Mouse (Mus musculus): ENCODE results near the gene Ppp1r1a.

Ppp1r1a gene

GRCm38 (mm10) chr15:103514914-103515313, 22.9 kb downstream of the Ppp1r1a start:
- DNase-seq (ENCODE audit: low read depth, low spot score): peak; percentile 44

- peak; percentile 94 for DNase-seq (ENCODE audit: low read depth, low spot score)
Measured at GRCm38 (mm10) chr15:103514119-103514518, 23.7 kb downstream of the Ppp1r1a start.

DNA sequence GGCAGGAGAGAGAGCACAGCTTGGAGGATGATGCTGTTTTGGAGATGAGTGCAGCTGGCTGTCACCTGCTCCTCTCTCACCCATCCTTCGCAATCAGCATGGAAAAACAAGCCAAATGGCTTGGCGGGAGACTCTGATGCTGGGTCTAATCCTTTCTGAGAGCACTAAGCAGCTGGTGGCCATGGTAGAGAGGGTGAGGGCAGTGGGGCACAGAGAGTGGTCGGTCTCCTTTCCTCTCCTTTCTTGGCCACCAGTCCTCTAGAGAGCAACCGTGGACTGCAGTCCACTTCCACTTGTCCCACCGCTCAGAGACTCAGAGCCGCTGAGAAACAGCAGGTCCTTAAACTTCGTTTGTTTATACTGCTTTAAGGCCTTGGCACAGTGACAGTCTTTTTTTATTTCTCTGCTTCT, 24.2 kb downstream of the Ppp1r1a start:
- no peak for DNase-seq (ENCODE audit: low read depth, low spot score)

DNA sequence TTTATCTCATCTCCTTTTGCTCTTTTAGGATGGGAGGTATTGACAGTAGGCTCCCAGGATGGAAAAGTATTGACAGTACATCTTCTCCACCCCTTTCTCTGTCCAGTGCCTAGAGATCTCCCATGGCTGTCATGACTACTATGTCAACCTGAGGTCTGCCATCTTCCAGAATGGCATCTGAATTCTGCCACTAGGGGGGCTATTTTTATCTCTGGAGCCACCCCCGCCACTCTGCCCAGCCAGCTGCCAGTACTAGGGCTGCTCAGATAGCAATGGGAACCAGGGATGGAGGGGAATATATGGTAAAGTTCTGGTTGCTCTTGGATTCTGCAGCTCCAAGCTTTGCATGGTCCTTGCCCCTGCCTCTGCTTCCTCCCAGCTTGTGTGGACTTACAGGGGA, 26.2 kb downstream of the Ppp1r1a start:
- no peak for DNase-seq (ENCODE audit: low read depth, low spot score)

- no peak for DNase-seq (ENCODE audit: low read depth, low spot score)
Measured at GRCm38 (mm10) chr15:103509317-103509716, 28.5 kb downstream of the Ppp1r1a start.

DNA sequence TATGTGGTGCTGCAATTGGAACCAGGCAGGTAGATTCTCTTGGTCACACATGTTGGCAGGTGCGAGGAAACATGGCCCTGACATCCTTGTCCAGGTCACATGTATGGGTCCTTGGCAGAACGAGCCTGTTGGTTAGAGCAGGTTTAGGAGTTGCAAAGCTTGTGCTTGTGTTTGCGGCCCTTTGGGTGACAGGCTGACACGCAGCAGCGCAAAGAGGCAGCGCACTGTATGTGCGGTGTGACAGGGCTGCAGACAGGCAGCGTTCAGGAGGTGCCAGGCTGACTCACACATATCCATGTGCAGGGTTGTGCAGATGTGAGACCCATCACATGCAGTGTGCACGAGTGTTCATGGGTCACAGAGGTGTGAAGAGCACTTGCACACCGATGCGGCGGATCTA, 34.1 kb downstream of the Ppp1r1a start:
- peak; percentile 31 for DNase-seq (ENCODE audit: low read depth, low spot score)

DNA sequence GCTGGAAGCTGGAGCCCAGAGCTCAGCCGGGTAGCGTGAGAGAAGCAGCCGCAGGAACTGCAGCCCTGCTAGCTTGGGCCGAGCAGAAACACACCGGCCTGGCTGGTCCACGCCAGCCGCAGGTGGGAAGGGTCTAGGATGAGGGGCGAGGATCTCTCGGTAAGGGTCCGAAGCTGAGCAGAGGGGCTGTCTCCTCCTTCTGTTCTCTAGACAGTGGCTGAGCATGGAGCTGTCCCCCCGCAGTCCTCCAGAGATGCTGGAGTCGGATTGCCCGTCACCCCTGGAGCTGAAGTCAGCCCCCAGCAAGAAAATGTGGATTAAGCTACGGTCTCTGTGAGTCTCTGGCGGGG, 34.6 kb downstream of the Ppp1r1a start:
- peak; percentile 49 for DNase-seq (ENCODE audit: low read depth, low spot score)

- peak; percentile 59 for DNase-seq (ENCODE audit: low read depth, low spot score)
Measured at GRCm38 (mm10) chr15:103502435-103503250, 35.2 kb downstream of the Ppp1r1a start, which contains the start of gene Pde1b. Pde1b (plus strand) TSS chr15:103503034.

DNA sequence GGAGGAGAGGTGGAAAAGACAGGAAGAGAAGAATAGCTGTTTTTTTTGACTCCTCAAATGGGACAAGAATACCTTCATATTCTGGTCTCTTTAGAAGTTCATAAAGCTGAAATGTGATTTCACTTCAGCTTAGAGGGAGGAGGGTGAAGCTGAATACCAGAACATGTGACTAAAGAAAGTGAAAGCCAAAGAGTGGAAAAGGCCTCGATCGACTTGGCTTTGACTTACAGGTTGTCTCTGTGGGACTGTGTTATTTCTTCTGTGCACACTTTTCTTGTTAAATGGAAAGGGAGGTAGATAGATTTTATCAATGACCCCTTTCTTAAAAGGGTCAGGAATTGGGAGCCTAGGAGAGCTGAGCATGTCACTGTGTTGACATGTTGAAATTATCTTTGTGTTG, 36.6 kb downstream of the Ppp1r1a start:
- no peak for DNase-seq (ENCODE audit: low read depth, low spot score)

DNA sequence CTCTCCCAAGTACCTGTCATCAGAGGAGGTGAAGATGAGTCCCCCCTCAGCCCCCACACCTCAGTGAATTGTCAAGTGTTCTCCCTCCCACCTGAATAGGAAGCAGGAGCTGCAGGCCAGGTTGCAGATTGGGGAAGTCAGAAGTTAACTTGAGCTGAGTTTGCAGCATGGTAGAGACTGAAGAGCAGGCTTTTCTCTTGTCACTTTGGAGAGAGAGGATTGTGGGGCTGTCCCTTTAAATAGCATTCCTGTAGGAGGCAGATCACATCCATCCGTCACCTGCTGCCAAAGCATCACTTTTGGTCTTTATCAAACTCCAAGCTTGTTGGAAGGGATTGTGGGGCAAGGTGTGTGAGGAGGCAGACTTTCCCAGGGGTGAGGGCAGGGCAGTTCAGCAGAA, 37.1 kb downstream of the Ppp1r1a start:
- no peak for DNase-seq (ENCODE audit: low read depth, low spot score)

GRCm38 (mm10) chr15:103498157-103498556, 39.6 kb downstream of the Ppp1r1a start:
- DNase-seq (ENCODE audit: low read depth, low spot score): no peak

DNA sequence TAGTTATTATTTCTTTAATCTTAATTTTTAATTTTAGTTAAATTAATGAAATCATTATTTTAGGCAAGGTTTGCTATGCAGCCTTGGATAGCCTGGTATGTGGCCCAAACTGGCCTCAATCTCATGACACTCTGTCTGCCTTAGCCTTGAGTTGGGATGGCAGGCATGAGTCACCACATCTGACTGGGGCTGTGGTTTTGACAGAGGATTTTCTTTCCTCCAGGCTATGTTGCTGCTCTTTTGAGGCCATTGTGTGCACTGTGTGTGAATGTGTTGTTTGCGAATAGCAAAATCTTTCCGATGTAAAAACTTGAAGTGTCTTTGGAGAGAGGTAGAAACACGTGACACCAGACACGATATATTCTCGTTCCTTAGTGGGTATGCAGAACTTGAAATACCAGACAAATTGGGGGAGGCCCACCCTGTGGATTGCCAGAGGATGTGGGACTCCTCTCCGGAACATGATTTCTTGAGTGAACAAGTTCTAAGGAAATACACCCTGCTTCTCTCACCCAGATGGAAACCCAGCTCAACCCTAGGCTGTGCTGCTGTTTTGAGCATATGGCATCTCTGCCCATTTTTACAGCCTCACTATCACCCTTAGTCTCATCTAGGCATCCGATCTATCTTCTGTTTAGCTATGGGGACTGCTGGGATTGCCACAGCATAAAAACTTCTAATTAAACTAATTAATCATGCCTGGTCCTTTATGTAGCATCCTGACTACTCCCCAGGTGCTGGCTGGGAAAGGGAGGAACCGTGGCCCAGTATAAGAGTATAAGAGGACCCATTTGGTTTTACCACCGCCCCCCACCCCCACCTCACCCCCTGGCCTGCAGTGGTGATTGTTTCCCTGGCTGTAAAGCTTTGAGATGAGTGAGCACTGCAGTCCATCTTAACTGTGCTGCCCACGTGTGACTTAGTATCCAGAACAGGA, 41.3 kb downstream of the Ppp1r1a start:
- no peak for DNase-seq (ENCODE audit: low read depth, low spot score)

- DNase-seq (ENCODE audit: low read depth, low spot score): no peak
Measured at GRCm38 (mm10) chr15:103488336-103488735, 49.5 kb downstream of the Ppp1r1a start.

- DNase-seq (ENCODE audit: low read depth, low spot score): no peak
Measured at GRCm38 (mm10) chr15:103486658-103487057, 51.1 kb downstream of the Ppp1r1a start.

DNA sequence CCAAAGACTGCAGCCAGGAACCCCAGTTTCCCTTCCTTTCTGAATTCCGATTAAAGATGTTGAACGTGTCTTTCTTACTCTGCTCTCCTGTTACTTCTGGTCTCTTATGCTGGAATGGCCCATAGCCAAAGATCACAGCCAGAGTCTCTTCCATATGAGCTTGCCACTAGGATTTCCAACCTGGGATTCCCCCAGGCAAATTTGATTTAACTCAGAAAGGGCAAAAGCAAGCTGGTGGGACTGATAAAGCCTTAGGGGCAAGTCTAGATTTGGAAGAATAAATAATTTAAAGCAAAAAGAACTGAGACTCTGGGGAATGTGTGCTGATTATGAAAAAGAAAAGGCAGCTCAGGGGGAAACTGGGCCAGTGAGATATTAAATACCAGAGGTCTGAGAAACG, 52.7 kb downstream of the Ppp1r1a start:
- DNase-seq (ENCODE audit: low read depth, low spot score): no peak

DNA sequence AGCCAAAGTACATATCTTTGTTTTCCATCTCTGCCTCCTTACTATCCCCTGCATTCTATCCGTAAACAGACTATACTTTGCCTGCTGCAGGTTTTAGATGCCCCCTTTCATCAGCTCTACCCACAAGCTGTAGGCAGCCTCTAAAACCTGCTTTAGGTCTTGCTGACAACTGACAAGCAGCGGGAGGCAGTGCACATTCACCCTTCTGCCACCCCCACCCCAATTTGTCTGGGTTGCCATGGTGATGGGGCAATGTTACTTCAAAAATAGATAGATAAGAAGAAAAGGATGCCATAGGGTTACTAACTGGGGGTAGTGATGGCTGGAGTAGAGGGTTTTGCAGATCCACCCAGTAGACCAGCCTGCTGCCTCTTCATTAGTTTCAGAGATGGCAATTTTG, 53.3 kb downstream of the Ppp1r1a start:
- DNase-seq (ENCODE audit: low read depth, low spot score): no peak

DNA sequence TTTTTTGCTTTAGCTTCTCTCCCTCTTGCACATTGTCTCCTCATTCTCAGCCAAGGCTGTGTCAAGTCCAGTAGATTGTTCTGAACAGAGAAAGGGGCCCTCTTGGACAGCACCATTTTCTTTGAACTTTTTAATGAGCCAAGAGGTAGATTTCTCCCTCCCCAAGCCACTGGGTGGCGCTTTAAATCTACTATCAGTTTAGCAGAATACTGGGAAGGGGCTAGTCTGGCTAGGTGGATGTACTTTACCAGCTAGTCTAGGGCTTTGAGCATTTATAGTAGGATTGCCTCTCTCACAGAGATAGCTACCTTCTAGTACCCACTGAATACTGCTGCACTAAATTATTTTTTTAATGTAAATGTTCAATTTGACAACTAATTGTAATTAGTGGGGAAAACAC, 55.3 kb downstream of the Ppp1r1a start:
- peak; percentile 60 for DNase-seq (ENCODE audit: low read depth, low spot score)

Data from R1 (cell line).